Mouse (Mus musculus): ENCODE measurements at regions not wholly inside any gene's neighbourhood (a gene's known extent, or its start where the extent isn't known, plus 50 kb on each side); places are given as distances from the start of the nearest gene placed in this dataset.

DNA sequence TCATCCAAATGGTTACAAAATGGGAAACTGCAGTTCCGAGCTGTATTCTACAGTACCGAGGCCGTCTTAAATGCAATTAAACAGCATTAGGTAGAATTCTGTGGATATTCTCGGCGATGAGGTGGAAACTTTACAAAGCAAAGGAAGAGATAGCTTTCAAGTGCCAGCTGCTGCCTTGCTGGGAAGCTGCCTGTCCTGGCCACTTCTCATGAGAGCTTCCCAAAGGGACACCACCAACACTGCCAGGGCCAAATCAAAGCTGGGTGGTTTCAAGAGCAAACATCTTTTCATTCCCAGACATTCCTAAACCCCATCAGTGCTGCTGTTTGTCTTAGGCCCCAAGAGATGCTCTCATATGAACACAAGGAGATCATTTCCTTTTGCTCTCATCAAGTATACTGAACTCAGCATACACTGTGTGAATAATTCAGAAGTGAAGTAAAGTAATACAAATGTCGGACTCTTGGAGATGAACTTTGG is 156.6 kb upstream of the AI593442 start:
- H3K27ac ChIP-seq = no peak overlapping the region
- H3K4me2 ChIP-seq = no peak overlapping the region
- no peaks in the 10 kb centered on the region for H3K27me3 ChIP-seq
- no peak overlapping the region for H3K9ac ChIP-seq
- H3K9me3 ChIP-seq = no peaks in the 10 kb centered on the region
- no peaks in the 10 kb centered on the region for H3K36me3 ChIP-seq
- ATAC-seq (ENCODE audit: insufficient number of reproducible peaks, low FRiP score, low TSS enrichment, low read depth) = no peak
- no peaks in the 10 kb centered on the region for H3K4me1 ChIP-seq
- no peak overlapping the region for H3K4me3 ChIP-seq
- 83% methylated on average over 6 of the region's 6 CpGs for WGBS

DNA sequence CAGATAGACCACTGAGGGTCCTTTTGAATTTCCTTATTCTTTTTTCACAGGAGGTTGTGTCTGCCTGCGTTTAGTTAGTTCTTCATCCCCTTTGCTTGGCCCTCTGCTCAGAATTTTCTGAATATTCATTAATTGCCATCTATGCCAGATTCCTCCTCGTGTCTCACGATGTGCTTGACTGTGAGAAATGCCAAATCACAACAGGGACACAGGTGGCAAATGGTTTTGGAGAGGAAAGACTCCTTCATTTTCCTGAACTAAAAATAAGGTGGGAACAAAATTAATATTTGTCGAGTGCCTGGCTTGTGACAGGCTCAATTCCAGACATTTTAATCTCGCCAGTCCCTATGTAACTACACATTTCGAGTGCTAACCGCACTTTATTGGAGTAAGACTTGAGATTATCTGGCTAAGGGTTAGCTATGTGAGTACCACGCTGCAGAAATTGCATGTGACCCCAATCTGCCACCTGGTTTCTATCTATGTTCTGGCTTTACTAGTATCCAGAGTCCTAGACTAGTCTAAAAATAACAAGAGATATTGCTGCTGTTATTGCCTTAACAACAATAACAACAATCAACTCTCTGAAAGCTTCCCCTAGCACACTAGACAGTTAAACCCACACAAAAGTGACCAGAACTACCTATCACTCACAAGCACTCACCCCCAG is 156.0 kb upstream of the AI593442 start:
- 80% methylated on average over 8 of the region's 8 CpGs for WGBS

DNA sequence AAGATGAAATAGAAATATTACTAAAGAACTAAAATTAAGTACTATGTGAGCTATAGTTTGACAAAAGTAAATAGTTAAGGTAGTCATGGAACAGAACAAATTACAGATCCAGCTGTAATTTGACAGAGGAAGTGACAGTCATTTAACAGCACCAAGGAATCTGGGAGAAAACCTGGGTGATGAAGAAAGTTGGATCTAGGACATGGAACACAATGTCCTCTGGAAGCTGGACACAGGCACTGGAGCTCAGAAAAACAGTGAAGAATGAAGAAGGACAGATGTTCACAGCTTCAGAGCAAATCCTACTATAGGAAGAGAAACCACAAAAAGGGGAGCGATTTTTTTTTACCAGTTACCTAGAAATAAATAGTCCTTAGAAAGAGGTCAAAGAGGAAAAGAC is 147.2 kb upstream of the AI593442 start:
- no peak for ATAC-seq (ENCODE audit: insufficient number of reproducible peaks, low FRiP score, low TSS enrichment, low read depth)
- no peak overlapping the region for H3K4me2 ChIP-seq
- no peaks in the 10 kb centered on the region for H3K27me3 ChIP-seq
- H3K27ac ChIP-seq = no peak overlapping the region
- no peak overlapping the region for H3K9ac ChIP-seq
- H3K9me3 ChIP-seq = no peaks in the 10 kb centered on the region
- H3K4me1 ChIP-seq = no peaks in the 10 kb centered on the region
- WGBS = 89% methylated on average over 1 of the region's 1 CpGs
- H3K36me3 ChIP-seq = no peaks in the 10 kb centered on the region
- H3K4me3 ChIP-seq = no peak overlapping the region

More for the DNA sequence above, 156.0 kb upstream of the AI593442 start:
- Histone ChIP-seq H3K4me2 (no peak overlapping the region), H3K27me3 (no peaks in the 10 kb centered on the region), H3K4me1 (no peaks in the 10 kb centered on the region), H3K9ac (no peak overlapping the region), H3K27ac (no peak overlapping the region), H3K36me3 (no peaks in the 10 kb centered on the region), H3K9me3 (no peaks in the 10 kb centered on the region), H3K4me3 (no peak overlapping the region)
- ATAC-seq (ENCODE audit: insufficient number of reproducible peaks, low FRiP score, low TSS enrichment, low read depth) = no peak

DNA sequence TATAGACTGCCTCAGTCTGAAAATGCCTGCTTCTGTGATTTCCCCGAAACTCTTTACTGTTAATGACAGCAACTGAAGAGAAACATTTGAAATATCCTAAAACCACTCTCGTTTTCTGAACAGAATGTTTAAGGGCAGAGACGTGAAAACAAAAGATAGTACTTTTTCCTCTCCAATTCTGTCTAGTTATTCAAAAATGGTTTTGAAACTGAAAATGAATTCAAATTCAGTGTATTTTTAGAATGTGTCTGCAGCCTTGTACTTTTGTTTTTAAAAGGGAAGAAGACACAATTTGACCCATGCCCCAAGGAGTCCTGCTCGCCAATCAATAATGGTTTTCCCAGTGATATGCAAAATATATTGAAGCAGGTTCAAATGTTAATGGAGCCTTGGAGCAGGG is 136.7 kb upstream of the AI593442 start:
- no peak overlapping the region for H3K4me2 ChIP-seq
- no peak overlapping the region for H3K4me3 ChIP-seq
- H3K27ac ChIP-seq = no peak overlapping the region
- no peaks in the 10 kb centered on the region for H3K9me3 ChIP-seq
- H3K36me3 ChIP-seq = no peaks in the 10 kb centered on the region
- no peak for ATAC-seq (ENCODE audit: insufficient number of reproducible peaks, low FRiP score, low TSS enrichment, low read depth)
- H3K4me1 ChIP-seq = no peaks in the 10 kb centered on the region
- 75% methylated on average over 4 of the region's 4 CpGs for WGBS
- H3K27me3 ChIP-seq = no peaks in the 10 kb centered on the region
- H3K9ac ChIP-seq = no peak overlapping the region

DNA sequence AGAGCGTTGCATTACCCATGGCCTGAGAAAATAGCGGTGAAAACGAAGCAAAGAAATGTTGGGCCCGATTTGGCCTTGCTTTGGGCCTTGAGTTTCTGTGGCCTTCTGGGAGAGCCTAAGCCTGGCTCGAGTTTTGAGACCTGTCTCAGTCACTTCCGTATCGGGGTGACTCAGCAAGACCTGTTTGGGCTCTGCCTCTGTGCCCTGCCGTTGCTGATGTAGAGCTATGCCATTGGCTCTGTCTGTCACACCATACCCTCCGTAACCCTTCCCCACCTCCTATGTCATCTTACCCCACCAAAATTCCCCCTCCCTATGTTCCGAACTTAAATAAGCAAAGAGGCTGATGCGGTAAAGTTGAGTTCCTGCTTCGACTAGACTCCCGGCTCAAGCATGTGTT is 123.4 kb upstream of the AI593442 start:
- no peaks in the 10 kb centered on the region for H3K4me1 ChIP-seq
- no peak overlapping the region for H3K4me3 ChIP-seq
- ATAC-seq (ENCODE audit: insufficient number of reproducible peaks, low FRiP score, low TSS enrichment, low read depth) = no peak
- no peaks in the 10 kb centered on the region for H3K36me3 ChIP-seq
- no peak overlapping the region for H3K27ac ChIP-seq
- H3K4me2 ChIP-seq = no peak overlapping the region
- WGBS = 92% methylated on average over 13 of the region's 13 CpGs
- H3K27me3 ChIP-seq = no peaks in the 10 kb centered on the region
- no peaks in the 10 kb centered on the region for H3K9me3 ChIP-seq
- no peak overlapping the region for H3K9ac ChIP-seq

DNA sequence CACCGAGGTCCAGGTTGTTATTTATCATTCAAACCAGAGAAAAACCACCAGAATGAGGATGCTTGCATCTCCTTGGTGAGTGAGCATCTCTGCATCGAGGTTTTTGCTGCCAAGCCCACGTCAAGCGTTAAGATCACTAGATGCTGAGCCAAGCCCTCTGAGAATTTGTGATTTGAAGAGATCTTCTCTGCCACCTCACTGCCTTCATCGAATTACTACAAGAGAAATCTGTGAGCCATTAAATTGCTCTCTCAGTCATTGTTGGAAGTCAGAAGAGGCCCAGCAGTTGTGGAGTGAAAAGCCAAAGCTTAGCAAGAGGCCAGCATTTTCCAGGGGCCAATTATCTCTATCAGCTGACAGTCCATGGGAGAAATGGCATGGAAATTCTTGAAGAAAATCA is 122.2 kb upstream of the AI593442 start:
- H3K4me1 ChIP-seq = no peaks in the 10 kb centered on the region
- 88% methylated on average over 5 of the region's 5 CpGs for WGBS
- no peak for ATAC-seq (ENCODE audit: insufficient number of reproducible peaks, low FRiP score, low TSS enrichment, low read depth)

DNA sequence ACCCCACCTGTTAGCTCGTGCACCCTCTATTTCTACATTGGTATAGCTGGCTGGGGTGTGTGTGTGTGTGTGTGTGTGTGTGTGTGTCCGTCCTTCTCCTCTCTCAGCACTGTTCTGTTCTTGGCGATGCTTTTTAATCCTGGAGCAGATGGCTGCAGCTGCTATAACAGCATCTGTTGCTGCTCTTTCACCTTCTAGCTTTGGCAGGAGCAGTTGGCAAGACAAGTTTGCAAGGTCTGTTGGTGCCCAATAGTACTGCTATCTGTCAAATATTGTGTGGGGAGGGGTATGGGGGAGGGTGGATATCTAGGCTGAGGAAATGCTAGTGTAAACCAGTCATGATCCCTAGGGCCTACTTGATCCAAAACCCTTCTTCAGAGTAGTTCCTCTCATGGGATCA is 120.9 kb upstream of the AI593442 start:
- Histone ChIP-seq H3K36me3 (no peaks in the 10 kb centered on the region), H3K27me3 (no peaks in the 10 kb centered on the region), H3K9ac (no peak overlapping the region), H3K4me2 (no peak overlapping the region), H3K4me3 (no peak overlapping the region), H3K4me1 (no peaks in the 10 kb centered on the region), H3K9me3 (no peaks in the 10 kb centered on the region), H3K27ac (no peak overlapping the region)
- 0 out of 2 replicates have a peak, but pooled peaks have one; percentile 40 for ATAC-seq (ENCODE audit: insufficient number of reproducible peaks, low FRiP score, low TSS enrichment, low read depth)
- 78% methylated on average over 3 of the region's 3 CpGs for WGBS

More for the DNA sequence above, 122.2 kb upstream of the AI593442 start:
- H3K9me3 ChIP-seq = no peaks in the 10 kb centered on the region
- H3K4me3 ChIP-seq = no peak overlapping the region
- H3K9ac ChIP-seq = no peak overlapping the region
- no peak overlapping the region for H3K4me2 ChIP-seq
- no peaks in the 10 kb centered on the region for H3K36me3 ChIP-seq
- no peak overlapping the region for H3K27ac ChIP-seq
- H3K27me3 ChIP-seq = no peaks in the 10 kb centered on the region

DNA sequence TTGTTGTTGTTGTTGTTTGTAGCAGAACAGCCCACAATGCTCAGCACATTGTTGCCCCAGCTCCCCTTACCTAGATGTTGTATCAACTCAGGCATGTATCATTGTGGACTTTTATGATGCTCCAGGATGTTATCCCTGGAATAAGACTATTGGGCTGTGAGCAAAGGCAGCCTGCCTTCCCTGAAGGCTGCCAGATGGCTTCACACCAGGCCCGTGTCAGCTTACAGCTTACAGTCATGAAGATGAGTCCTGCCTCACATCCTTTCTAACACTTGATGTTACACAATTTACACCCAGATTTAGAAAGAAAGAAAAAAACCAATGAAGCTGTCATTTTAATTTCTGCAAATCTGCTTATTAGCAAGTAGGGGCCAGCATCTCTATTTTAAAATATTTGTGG is 113.0 kb upstream of the AI593442 start:
- H3K4me1 ChIP-seq = no peaks in the 10 kb centered on the region
- H3K4me3 ChIP-seq = no peak overlapping the region
- H3K27ac ChIP-seq = no peak overlapping the region
- H3K9me3 ChIP-seq = no peaks in the 10 kb centered on the region
- 44% methylated on average over 1 of the region's 1 CpGs for WGBS
- ATAC-seq (ENCODE audit: insufficient number of reproducible peaks, low FRiP score, low TSS enrichment, low read depth) = no peak
- no peak overlapping the region for H3K9ac ChIP-seq
- no peaks in the 10 kb centered on the region for H3K36me3 ChIP-seq
- no peak overlapping the region for H3K4me2 ChIP-seq
- no peaks in the 10 kb centered on the region for H3K27me3 ChIP-seq

DNA sequence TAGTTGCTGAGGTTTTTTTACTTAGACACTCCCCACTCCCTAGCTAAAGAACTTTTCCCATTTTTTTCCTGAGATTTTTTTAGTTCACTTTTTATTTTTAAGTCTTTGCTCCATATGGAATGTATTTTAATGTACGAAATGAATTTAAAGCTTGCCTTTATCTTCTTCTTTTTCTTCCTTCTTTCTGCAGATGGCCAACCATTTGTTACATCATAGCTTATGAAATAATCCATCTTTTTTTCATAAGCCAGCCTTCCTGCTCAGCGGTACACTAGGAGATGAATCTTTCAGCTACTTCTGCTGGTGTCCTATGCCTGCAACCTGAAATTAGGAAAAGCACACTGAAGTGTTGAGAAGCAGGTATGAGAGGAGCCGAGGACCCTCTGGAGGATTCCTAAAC is 102.9 kb upstream of the AI593442 start:
- H3K9ac ChIP-seq = no peak overlapping the region
- H3K9me3 ChIP-seq = no peaks in the 10 kb centered on the region
- no peaks in the 10 kb centered on the region for H3K27me3 ChIP-seq
- H3K4me2 ChIP-seq = no peak overlapping the region
- H3K27ac ChIP-seq = no peak overlapping the region
- no peaks in the 10 kb centered on the region for H3K4me1 ChIP-seq
- no peak overlapping the region for H3K4me3 ChIP-seq
- H3K36me3 ChIP-seq = no peaks in the 10 kb centered on the region
- no peak for ATAC-seq (ENCODE audit: insufficient number of reproducible peaks, low FRiP score, low TSS enrichment, low read depth)
- 72% methylated on average over 3 of the region's 3 CpGs for WGBS

DNA sequence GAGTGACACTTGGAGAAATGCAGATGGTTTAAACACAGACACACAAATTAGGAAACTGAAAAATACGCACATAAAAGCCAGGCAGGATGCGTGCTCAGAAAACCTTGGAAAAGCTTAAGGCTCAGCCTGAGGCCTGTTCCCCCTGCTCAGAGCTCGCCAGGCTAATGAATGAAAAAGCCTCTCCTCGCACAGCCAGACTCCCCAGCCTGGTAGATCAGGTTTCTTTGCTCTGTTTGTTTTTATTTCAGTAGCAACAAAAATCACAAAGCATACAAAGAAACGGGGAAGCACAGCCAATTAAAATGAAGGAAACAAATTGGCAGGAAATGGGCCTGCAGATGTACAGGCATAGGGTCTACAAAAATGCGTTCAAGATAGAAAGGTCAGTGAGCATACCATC is 97.0 kb upstream of the AI593442 start:
- H3K36me3 ChIP-seq = no peaks in the 10 kb centered on the region
- H3K4me3 ChIP-seq = no peak overlapping the region
- H3K27me3 ChIP-seq = no peaks in the 10 kb centered on the region
- H3K4me2 ChIP-seq = no peak overlapping the region
- no peaks in the 10 kb centered on the region for H3K4me1 ChIP-seq
- no peak overlapping the region for H3K9ac ChIP-seq
- 21% methylated on average over 6 of the region's 6 CpGs for WGBS
- ATAC-seq (ENCODE audit: insufficient number of reproducible peaks, low FRiP score, low TSS enrichment, low read depth) = no peak
- no peaks in the 10 kb centered on the region for H3K9me3 ChIP-seq
- no peak overlapping the region for H3K27ac ChIP-seq

DNA sequence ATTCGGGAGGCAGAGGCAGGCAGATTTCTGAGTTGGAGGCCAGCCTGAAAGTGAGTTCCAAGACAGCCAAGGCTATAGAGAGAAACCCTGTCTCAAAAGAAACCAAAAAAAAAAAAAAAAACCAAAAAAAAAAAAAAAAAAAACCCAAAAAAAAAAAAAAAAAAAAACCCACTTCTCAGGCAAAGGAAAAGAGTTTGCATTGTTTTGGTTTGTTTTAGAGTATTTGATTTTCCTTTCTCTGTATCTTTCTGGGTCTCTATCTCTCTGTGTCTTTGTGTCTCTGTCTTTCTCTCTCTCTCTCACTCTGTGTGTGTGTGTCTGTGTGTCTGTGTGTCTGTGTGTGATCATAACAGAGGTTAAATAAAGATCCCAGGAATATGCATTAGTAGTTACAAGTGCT is 95.7 kb upstream of the AI593442 start:
- WGBS = 94% methylated on average over 1 of the region's 1 CpGs
- no peak for ATAC-seq (ENCODE audit: insufficient number of reproducible peaks, low FRiP score, low TSS enrichment, low read depth)
- no peak overlapping the region for H3K9ac ChIP-seq
- H3K27ac ChIP-seq = no peak overlapping the region
- H3K4me2 ChIP-seq = no peak overlapping the region
- no peaks in the 10 kb centered on the region for H3K4me1 ChIP-seq
- no peaks in the 10 kb centered on the region for H3K36me3 ChIP-seq
- H3K9me3 ChIP-seq = no peaks in the 10 kb centered on the region
- H3K27me3 ChIP-seq = no peaks in the 10 kb centered on the region
- no peak overlapping the region for H3K4me3 ChIP-seq

DNA sequence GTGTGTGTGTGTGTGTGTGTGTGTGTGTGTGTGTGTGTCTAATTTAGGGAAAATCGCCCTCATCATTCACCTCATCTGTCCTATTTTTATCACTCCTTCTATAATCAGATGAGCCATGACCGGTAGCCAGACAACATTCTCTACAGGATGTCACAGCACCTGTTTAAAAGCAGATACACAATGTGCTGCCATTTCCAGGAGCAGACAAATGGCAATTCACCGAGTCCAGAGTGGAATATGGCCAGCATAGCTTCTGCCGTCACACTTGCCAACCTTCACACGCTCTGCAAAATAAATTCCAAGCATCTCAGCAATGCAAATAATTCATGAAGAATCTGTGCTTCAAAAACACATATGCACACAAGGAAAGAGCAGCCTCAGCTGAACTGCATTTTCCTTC is 88.5 kb upstream of the AI593442 start:
- no peaks in the 10 kb centered on the region for H3K27me3 ChIP-seq
- H3K36me3 ChIP-seq = no peaks in the 10 kb centered on the region
- no peak for ATAC-seq (ENCODE audit: insufficient number of reproducible peaks, low FRiP score, low TSS enrichment, low read depth)
- WGBS = 68% methylated on average over 5 of the region's 5 CpGs
- no peak overlapping the region for H3K4me3 ChIP-seq
- no peak overlapping the region for H3K9ac ChIP-seq
- no peak overlapping the region for H3K4me2 ChIP-seq
- no peaks in the 10 kb centered on the region for H3K4me1 ChIP-seq
- no peak overlapping the region for H3K27ac ChIP-seq
- H3K9me3 ChIP-seq = no peaks in the 10 kb centered on the region

DNA sequence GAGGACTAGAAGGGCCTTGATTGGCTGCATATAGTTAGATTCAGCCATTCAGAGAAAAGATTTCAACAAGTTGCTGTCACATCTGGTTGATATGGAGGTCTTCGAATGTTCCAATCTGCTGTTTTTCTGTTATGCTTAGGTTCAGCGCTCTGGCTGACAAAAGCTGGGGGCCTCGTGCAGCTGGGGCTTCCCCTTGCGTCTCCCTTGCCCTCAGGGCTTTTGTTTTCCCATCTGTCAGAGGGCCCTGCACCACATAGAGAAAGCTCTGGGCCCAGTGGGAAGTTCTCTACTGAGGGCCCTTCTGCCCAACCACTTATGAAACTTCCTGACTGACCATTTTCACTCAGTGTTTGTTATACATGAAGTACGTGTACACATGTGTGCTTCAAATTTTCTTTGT is 86.2 kb upstream of the AI593442 start:
- Histone ChIP-seq H3K9me3 (no peaks in the 10 kb centered on the region), H3K4me3 (no peak overlapping the region), H3K4me1 (no peaks in the 10 kb centered on the region), H3K27me3 (no peaks in the 10 kb centered on the region), H3K27ac (no peak overlapping the region), H3K36me3 (no peaks in the 10 kb centered on the region), H3K9ac (no peak overlapping the region), H3K4me2 (no peak overlapping the region)
- ATAC-seq (ENCODE audit: insufficient number of reproducible peaks, low FRiP score, low TSS enrichment, low read depth) = no peak
- WGBS = 68% methylated on average over 5 of the region's 5 CpGs

Measured in limb, embryonic 15.5 days (tissue).